ENCODE assay signal across 9 mouse cellular contexts in genomic region chr11:83424681-83425080, GRCm38 (mm10). TPM values are rescaled to one million over a fixed set of nuclear protein-coding genes. Genes with fewer than 3 reads are reported as not detected.
DNase-seq lines count a peak whose midpoint lies in the region; ATAC-seq and TF ChIP-seq lines count a peak whose summit lies in the region.
"Had no signal": no experiment of that assay in that cellular context is flagged by ENCODE, and none has a peak within 500 bp of the region (broad histone marks: within the 10 kb centered on the region; RNA-seq: fewer than 3 reads in every experiment).

No protein-coding gene starts in this region.

- no peaks in the 10 kb centered on the region for H3K79me2 ChIP-seq in myocyte (ENCODE audit: control insufficient read depth, insufficient read depth)

- no peak for TF ChIP-seq EP300 in stomach, postnatal 0 days (optimal IDR thresholded peaks at IDR 0.05)

- peak; percentile 63 for DNase-seq in kidney, adult 2 months
- peak; percentile 60 for DNase-seq in c-Kit-positive CD71-positive TER-119-positive erythroid progenitor cells, embryonic 14.5 days (ENCODE audit: low spot score)
- DNase-seq in hindbrain, postnatal 0 days (ENCODE audit: low spot score), result peak; percentile 88
- DNase-seq in limb, embryonic 11.5 days (ENCODE audit: low spot score), result peak; percentile 88
- peak; percentile 69 for DNase-seq in stomach, postnatal 0 days (ENCODE audit: low spot score)

- no peaks in the 10 kb centered on the region for H3K27me3 ChIP-seq in kidney, adult 2 months (replicated peaks; ENCODE audit: control insufficient read depth, insufficient read depth, low read length)
- H3K27me3 ChIP-seq in kidney, embryonic 16.5 days (ENCODE audit: insufficient read depth, low read length), result peaks cover 40% of the 10 kb centered on the region
- H3K27me3 ChIP-seq in forebrain, embryonic 13.5 days, result peaks cover 74% of the 10 kb centered on the region
- H3K27me3 ChIP-seq in hindbrain, postnatal 0 days (ENCODE audit: insufficient read depth, low read length), result no peaks in the 10 kb centered on the region; the same call in 1 of the 2 replicates
- H3K27me3 ChIP-seq in limb, embryonic 11.5 days (ENCODE audit: control insufficient read depth, insufficient read depth, low read length), result peaks cover 40% of the 10 kb centered on the region
- peaks cover 16% of the 10 kb centered on the region for H3K27me3 ChIP-seq in myocyte (ENCODE audit: control insufficient read depth, insufficient read depth, insufficient read length)
- H3K27me3 ChIP-seq in stomach, postnatal 0 days (ENCODE audit: control insufficient read depth, insufficient read depth, low read length), result no peaks in the 10 kb centered on the region

- TF ChIP-seq POLR2A in kidney, adult 2 months (IDR thresholded peaks at IDR 0.05; ENCODE audit: low read depth, low read length), result no peak
- no peak for TF ChIP-seq POLR2A in myocyte (IDR thresholded peaks at IDR 0.05; ENCODE audit: insufficient read length, low read depth)

- H3K9me3 ChIP-seq in kidney, embryonic 16.5 days (ENCODE audit: low read length), result no peaks in the 10 kb centered on the region
- H3K9me3 ChIP-seq in forebrain, embryonic 13.5 days (replicated peaks), result no peaks in the 10 kb centered on the region
- no peaks in the 10 kb centered on the region for H3K9me3 ChIP-seq in hindbrain, postnatal 0 days (ENCODE audit: low read length)
- H3K9me3 ChIP-seq in limb, embryonic 11.5 days (ENCODE audit: control insufficient read depth, low read length), result no peaks in the 10 kb centered on the region
- no peaks in the 10 kb centered on the region for H3K9me3 ChIP-seq in stomach, postnatal 0 days (ENCODE audit: control insufficient read depth, low read length)
- H3K9me3 ChIP-seq: embryonic facial prominence, embryonic 12.5 days had no signal

- no peaks in the 10 kb centered on the region for H3K36me3 ChIP-seq in kidney, adult 2 months (ENCODE audit: control insufficient read depth, insufficient read depth, low read length)
- H3K36me3 ChIP-seq in kidney, embryonic 16.5 days (ENCODE audit: insufficient read depth, low read length), result no peaks in the 10 kb centered on the region
- H3K36me3 ChIP-seq in forebrain, embryonic 13.5 days (ENCODE audit: poor library complexity, severe bottlenecking), result no peaks in the 10 kb centered on the region
- no peaks in the 10 kb centered on the region for H3K36me3 ChIP-seq in hindbrain, postnatal 0 days (ENCODE audit: insufficient read depth, low read length)
- H3K36me3 ChIP-seq in limb, embryonic 11.5 days (ENCODE audit: control insufficient read depth, insufficient read depth, low read length), result no peaks in the 10 kb centered on the region
- H3K36me3 ChIP-seq in myocyte (ENCODE audit: control insufficient read depth, insufficient read depth), result no peaks in the 10 kb centered on the region
- no peaks in the 10 kb centered on the region for H3K36me3 ChIP-seq in stomach, postnatal 0 days (ENCODE audit: control insufficient read depth, insufficient read depth, low read length)
- H3K36me3 ChIP-seq: embryonic facial prominence, embryonic 12.5 days had no signal

- 6% methylated on average over 8 of the region's 8 CpGs for WGBS in kidney, adult 2 months
- 7% methylated on average over 8 of the region's 8 CpGs for WGBS in kidney, embryonic 16.5 days
- WGBS in forebrain, embryonic 13.5 days, result 6% methylated on average over 8 of the region's 8 CpGs
- WGBS in hindbrain, postnatal 0 days, result 10% methylated on average over 8 of the region's 8 CpGs
- WGBS in limb, embryonic 11.5 days, result 8% methylated on average over 8 of the region's 8 CpGs
- 4% methylated on average over 8 of the region's 8 CpGs for WGBS in stomach, postnatal 0 days

- ATAC-seq in kidney, embryonic 16.5 days (ENCODE audit: low FRiP score, low TSS enrichment), result no peak
- peak; percentile 69 for ATAC-seq in forebrain, embryonic 13.5 days
- peak; percentile 73; the same call in 1 of the 2 replicates for ATAC-seq in hindbrain, postnatal 0 days
- ATAC-seq in limb, embryonic 11.5 days (ENCODE audit: insufficient number of reproducible peaks, low FRiP score, low TSS enrichment, low read depth), result no peak
- ATAC-seq in stomach, postnatal 0 days (ENCODE audit: low FRiP score, low TSS enrichment), result no peak

- no peak overlapping the region for H3K4me3 ChIP-seq in kidney, adult 2 months (ENCODE audit: insufficient read depth, low read depth, low read length)
- H3K4me3 ChIP-seq in kidney, embryonic 16.5 days (ENCODE audit: low read length), result no peak overlapping the region
- no peak overlapping the region for H3K4me3 ChIP-seq in forebrain, embryonic 13.5 days
- no peak overlapping the region for H3K4me3 ChIP-seq in hindbrain, postnatal 0 days (ENCODE audit: low read length)
- H3K4me3 ChIP-seq in limb, embryonic 11.5 days (ENCODE audit: low read depth, low read length), result no peak overlapping the region
- no peak overlapping the region for H3K4me3 ChIP-seq in myocyte
- H3K4me3 ChIP-seq in stomach, postnatal 0 days (ENCODE audit: low read depth, low read length), result no peak overlapping the region
- H3K4me3 ChIP-seq: embryonic facial prominence, embryonic 12.5 days had no signal

- no peak overlapping the region for H3K4me2 ChIP-seq in kidney, embryonic 16.5 days (replicated peaks; ENCODE audit: low read depth, low read length)
- H3K4me2 ChIP-seq in forebrain, embryonic 13.5 days, result no peak overlapping the region
- H3K4me2 ChIP-seq in hindbrain, postnatal 0 days (ENCODE audit: low read depth, low read length), result no peak overlapping the region
- no peak overlapping the region for H3K4me2 ChIP-seq in limb, embryonic 11.5 days (ENCODE audit: low read depth, severe bottlenecking)
- no peak overlapping the region for H3K4me2 ChIP-seq in myocyte (ENCODE audit: low read depth)
- H3K4me2 ChIP-seq in stomach, postnatal 0 days (replicated peaks; ENCODE audit: low read depth), result no peak overlapping the region
- H3K4me2 ChIP-seq: embryonic facial prominence, embryonic 12.5 days had no signal

- no peak overlapping the region for H3K27ac ChIP-seq in kidney, adult 2 months (ENCODE audit: insufficient read depth, low read depth, low read length)
- no peak overlapping the region for H3K27ac ChIP-seq in kidney, embryonic 16.5 days (ENCODE audit: low read length)
- H3K27ac ChIP-seq in forebrain, embryonic 13.5 days, result no peak overlapping the region
- H3K27ac ChIP-seq in hindbrain, postnatal 0 days, result no peak overlapping the region
- H3K27ac ChIP-seq in limb, embryonic 11.5 days (replicated peaks; ENCODE audit: low read depth, low read length), result no peak overlapping the region
- H3K27ac ChIP-seq in stomach, postnatal 0 days (replicated peaks), result no peak overlapping the region
- H3K27ac ChIP-seq: embryonic facial prominence, embryonic 12.5 days had no signal

- TF ChIP-seq CTCF in kidney, adult 2 months (conservative IDR thresholded peaks at IDR 0.05; ENCODE audit: insufficient read depth, insufficient read length, low read depth, low read length), result peak; percentile 95
- peak; percentile 96 for TF ChIP-seq CTCF in hindbrain, postnatal 0 days (IDR thresholded peaks at IDR 0.05; ENCODE audit: low read depth)
- peak; percentile 95 for TF ChIP-seq CTCF in stomach, postnatal 0 days (IDR thresholded peaks at IDR 0.05; ENCODE audit: low read depth)

- H3K4me1 ChIP-seq in kidney, adult 2 months (ENCODE audit: control insufficient read depth, insufficient read depth, low read length), result no peaks in the 10 kb centered on the region
- peaks cover 3% of the 10 kb centered on the region; the same call in 1 of the 2 replicates for H3K4me1 ChIP-seq in kidney, embryonic 16.5 days (ENCODE audit: insufficient read depth, low read length)
- no peaks in the 10 kb centered on the region for H3K4me1 ChIP-seq in forebrain, embryonic 13.5 days
- no peaks in the 10 kb centered on the region for H3K4me1 ChIP-seq in hindbrain, postnatal 0 days (ENCODE audit: insufficient read depth, low read length)
- H3K4me1 ChIP-seq in limb, embryonic 11.5 days (ENCODE audit: control insufficient read depth, insufficient read depth, low read length), result 0 out of 2 replicates have a peak, but pooled peaks cover 2% of the 10 kb centered on the region
- no peaks in the 10 kb centered on the region for H3K4me1 ChIP-seq in stomach, postnatal 0 days (replicated peaks; ENCODE audit: control insufficient read depth, insufficient read depth)

- H3K9ac ChIP-seq in kidney, embryonic 16.5 days (replicated peaks; ENCODE audit: low read length), result no peak overlapping the region
- H3K9ac ChIP-seq in forebrain, embryonic 13.5 days, result 0 out of 2 replicates have a peak overlapping the region, but pooled peaks have one; percentile 16
- no peak overlapping the region for H3K9ac ChIP-seq in hindbrain, postnatal 0 days (replicated peaks; ENCODE audit: low read length)
- no peak overlapping the region for H3K9ac ChIP-seq in limb, embryonic 11.5 days (ENCODE audit: low read length)
- no peak overlapping the region for H3K9ac ChIP-seq in stomach, postnatal 0 days (ENCODE audit: low read length)
- H3K9ac ChIP-seq: embryonic facial prominence, embryonic 12.5 days had no signal

- H3ac ChIP-seq in myocyte (ENCODE audit: control insufficient read depth, insufficient read length), result no peak overlapping the region

RNA-seq across cellular contexts. Expression of gene Gas2l2, which starts 4.6 kb away (rescaled TPM):
- polyA plus RNA-seq in kidney, adult 2 months (2012; rRNA removed), result not detected in 2 replicates
- polyA plus RNA-seq in kidney, embryonic 16.5 days (2015; fragmentation: Nextera tagmentation; extraction: Ambion mirVana), result not detected in 2 replicates
- polyA plus RNA-seq in forebrain, embryonic 13.5 days (2015; fragmentation: Nextera tagmentation; extraction: Ambion mirVana), result 0.21 and 0.30 TPM in 2 replicates
- 0.14 and 1.0 TPM in 2 replicates for total RNA-seq in hindbrain, postnatal 0 days (2014; rRNA removed)
- 0.69 and 1.4 TPM in 2 replicates for polyA plus RNA-seq in hindbrain, postnatal 0 days (2015; fragmentation: Nextera tagmentation; extraction: Ambion mirVana)
- not detected in 2 replicates for polyA plus RNA-seq in limb, embryonic 11.5 days (2014; fragmentation: Nextera tagmentation; extraction: Ambion mirVana)
- polyA plus RNA-seq in myocyte (2012; fragmentation: generic; extraction: Trizol), result not detected
- polyA plus RNA-seq in stomach, postnatal 0 days (2015; fragmentation: Nextera tagmentation; extraction: Ambion mirVana), result 0.11 and 0.21 TPM in 2 replicates

RNA-seq across cellular contexts. Expression of gene 1700020L24Rik, which starts 12.8 kb away (rescaled TPM):
- polyA plus RNA-seq in kidney, adult 2 months (2012; rRNA removed), result 0.11 and 0.14 TPM in 2 replicates
- not detected in 2 replicates for polyA plus RNA-seq in kidney, embryonic 16.5 days (2015; fragmentation: Nextera tagmentation; extraction: Ambion mirVana)
- polyA plus RNA-seq in forebrain, embryonic 13.5 days (2015; fragmentation: Nextera tagmentation; extraction: Ambion mirVana), result not detected in 2 replicates
- 0.37 and 4.8 TPM in 2 replicates for total RNA-seq in hindbrain, postnatal 0 days (2014; rRNA removed)
- 0.65 and 1.4 TPM in 2 replicates for polyA plus RNA-seq in hindbrain, postnatal 0 days (2015; fragmentation: Nextera tagmentation; extraction: Ambion mirVana)
- polyA plus RNA-seq in limb, embryonic 11.5 days (2014; fragmentation: Nextera tagmentation; extraction: Ambion mirVana), result 0.55 TPM in 1 of 2 replicates, not detected in the other
- 12.0 TPM for polyA plus RNA-seq in myocyte (2012; fragmentation: generic; extraction: Trizol)
- 0.68 and 0.98 TPM in 2 replicates for polyA plus RNA-seq in stomach, postnatal 0 days (2015; fragmentation: Nextera tagmentation; extraction: Ambion mirVana)

RNA-seq across cellular contexts. Expression of gene Rasl10b, which starts 15.7 kb away (rescaled TPM):
- 1.4 and 1.8 TPM in 2 replicates for polyA plus RNA-seq in kidney, adult 2 months (2012; rRNA removed)
- 0.39 and 0.57 TPM in 2 replicates for polyA plus RNA-seq in kidney, embryonic 16.5 days (2015; fragmentation: Nextera tagmentation; extraction: Ambion mirVana)
- polyA plus RNA-seq in forebrain, embryonic 13.5 days (2015; fragmentation: Nextera tagmentation; extraction: Ambion mirVana), result 6.5 and 9.9 TPM in 2 replicates
- 122 and 128 TPM in 2 replicates for total RNA-seq in hindbrain, postnatal 0 days (2014; rRNA removed)
- 42.2 and 44.6 TPM in 2 replicates for polyA plus RNA-seq in hindbrain, postnatal 0 days (2015; fragmentation: Nextera tagmentation; extraction: Ambion mirVana)
- 0.88 and 1.3 TPM in 2 replicates for polyA plus RNA-seq in limb, embryonic 11.5 days (2014; fragmentation: Nextera tagmentation; extraction: Ambion mirVana)
- polyA plus RNA-seq in myocyte (2012; fragmentation: generic; extraction: Trizol), result 0.36 TPM
- polyA plus RNA-seq in stomach, postnatal 0 days (2015; fragmentation: Nextera tagmentation; extraction: Ambion mirVana), result 0.69 and 1.1 TPM in 2 replicates

RNA-seq across cellular contexts. Expression of gene Mmp28, which starts 38.2 kb away (rescaled TPM):
- polyA plus RNA-seq in kidney, adult 2 months (2012; rRNA removed), result 4.3 TPM in 2 replicates
- 1.7 and 1.8 TPM in 2 replicates for polyA plus RNA-seq in kidney, embryonic 16.5 days (2015; fragmentation: Nextera tagmentation; extraction: Ambion mirVana)
- polyA plus RNA-seq in forebrain, embryonic 13.5 days (2015; fragmentation: Nextera tagmentation; extraction: Ambion mirVana), result 2.5 TPM in 2 replicates
- 8.7 and 9.1 TPM in 2 replicates for total RNA-seq in hindbrain, postnatal 0 days (2014; rRNA removed)
- 2.4 and 2.6 TPM in 2 replicates for polyA plus RNA-seq in hindbrain, postnatal 0 days (2015; fragmentation: Nextera tagmentation; extraction: Ambion mirVana)
- polyA plus RNA-seq in limb, embryonic 11.5 days (2014; fragmentation: Nextera tagmentation; extraction: Ambion mirVana), result 2.9 and 3.7 TPM in 2 replicates
- polyA plus RNA-seq in myocyte (2012; fragmentation: generic; extraction: Trizol), result 10.2 TPM
- polyA plus RNA-seq in stomach, postnatal 0 days (2015; fragmentation: Nextera tagmentation; extraction: Ambion mirVana), result 5.6 and 6.4 TPM in 2 replicates

RNA-seq across cellular contexts. Expression of gene Taf15, which starts 48.2 kb away (rescaled TPM):
- 7.2 and 13.8 TPM in 2 replicates for polyA plus RNA-seq in kidney, adult 2 months (2012; rRNA removed)
- polyA plus RNA-seq in kidney, embryonic 16.5 days (2015; fragmentation: Nextera tagmentation; extraction: Ambion mirVana), result 8.3 and 14.6 TPM in 2 replicates
- 20.5 and 21.3 TPM in 2 replicates for polyA plus RNA-seq in forebrain, embryonic 13.5 days (2015; fragmentation: Nextera tagmentation; extraction: Ambion mirVana)
- total RNA-seq in hindbrain, postnatal 0 days (2014; rRNA removed), result 14.4 and 22.3 TPM in 2 replicates
- 13.2 and 13.6 TPM in 2 replicates for polyA plus RNA-seq in hindbrain, postnatal 0 days (2015; fragmentation: Nextera tagmentation; extraction: Ambion mirVana)
- 11.3 and 13.3 TPM in 2 replicates for polyA plus RNA-seq in limb, embryonic 11.5 days (2014; fragmentation: Nextera tagmentation; extraction: Ambion mirVana)
- polyA plus RNA-seq in myocyte (2012; fragmentation: generic; extraction: Trizol), result 74.2 TPM
- polyA plus RNA-seq in stomach, postnatal 0 days (2015; fragmentation: Nextera tagmentation; extraction: Ambion mirVana), result 2.8 and 4.0 TPM in 2 replicates

Comparison
In these comparisons a context has a peak if more than half of its experiments do, and no peak if none do; other contexts are left out.
1. ATAC-seq: peak in forebrain, embryonic 13.5 days (single experiment) and hindbrain, postnatal 0 days (single experiment); none in kidney, embryonic 16.5 days (single experiment), limb, embryonic 11.5 days (single experiment) and stomach, postnatal 0 days (single experiment).
2. Peak in every context shown above with its lines, with median percentiles within 50 percentile points of each other: DNase-seq and CTCF ChIP-seq.